Mouse (Mus musculus) MEL (cell line): ENCODE measurements around the gene Ryr2. TPM values are rescaled to one million over a fixed set of nuclear protein-coding genes. Genes with fewer than 3 reads are reported as not detected.

Experiments used
- DNase-seq: peaks from one replicate; pipeline ENCODE4 v3.0.0; 2011; ENCODE audit warnings: low read depth, low spot score
- H3K27ac ChIP-seq: 2 replicates; pipeline ENCODE4 v1.5.1; 2012; ENCODE audit warnings: low read depth, mild to moderate bottlenecking, control low read depth, low read length, moderate library complexity; ENCODE audit not compliant: control insufficient read depth
- H3K27me3 ChIP-seq, 2 experiments: fragments of 150-350 bp in 1 of 2; sonication (generic) in 1 of 2; 2 replicates each; pipeline ENCODE4 v1.6.1; 2012; ENCODE audit warnings: low read length in 2 of 2, mild to moderate bottlenecking in 2 of 2, improper control_type of control experiment in 1 of 2, moderate library complexity in 1 of 2; ENCODE audit not compliant: insufficient read depth in 2 of 2, control insufficient read depth in 1 of 2
- H3K36me3 ChIP-seq, 2 experiments: 2 replicates each; pipeline ENCODE4 v1.6.1; 2012 to 2014; ENCODE audit warnings: low read length in 2 of 2, improper control_type of control experiment in 1 of 2, inconsistent platforms in 1 of 2, mild to moderate bottlenecking in 1 of 2; ENCODE audit not compliant: insufficient read depth in 2 of 2, control insufficient read depth in 1 of 2
- H3K4me1 ChIP-seq, 2 experiments: fragments of 150-350 bp in 1 of 2; sonication (generic) in 1 of 2; 2 replicates each; pipeline ENCODE4 v1.6.1; 2012; ENCODE audit warnings: low read length in 2 of 2, improper control_type of control experiment in 1 of 2, mild to moderate bottlenecking in 1 of 2; ENCODE audit not compliant: insufficient read depth in 2 of 2, control insufficient read depth in 1 of 2
- H3K4me3 ChIP-seq, 2 experiments: fragments of 150-350 bp in 1 of 2; sonication (generic) in 1 of 2; 2 replicates each; pipeline ENCODE4 v1.5.1; 2012; ENCODE audit warnings: low read depth in 2 of 2, low read length in 2 of 2, mild to moderate bottlenecking in 2 of 2, moderate library complexity in 2 of 2, control low read depth in 1 of 2, improper control_type of control experiment in 1 of 2; ENCODE audit not compliant: control insufficient read depth in 1 of 2, insufficient read depth in 1 of 2
- H3K79me2 ChIP-seq: 2 replicates; pipeline ENCODE4 v1.6.1; 2012; ENCODE audit warnings: mild to moderate bottlenecking, low read length, moderate library complexity; ENCODE audit not compliant: control insufficient read depth, poor library complexity, insufficient read depth
- H3K9ac ChIP-seq: 2 replicates; pipeline ENCODE4 v1.6.1; 2012; ENCODE audit warnings: low read depth, mild to moderate bottlenecking, control low read depth, low read length, moderate library complexity; ENCODE audit not compliant: control insufficient read depth, poor library complexity, severe bottlenecking
- H3K9me3 ChIP-seq: fragments of 150-350 bp; sonication (generic); replicated peaks from 2 replicates; pipeline ENCODE4 v1.6.1; 2012; ENCODE audit warnings: mild to moderate bottlenecking, low read length, improper control_type of control experiment, moderate library complexity; ENCODE audit not compliant: insufficient read depth
- BHLHE40 ChIP-seq: IDR thresholded peaks from 2 replicates; pipeline ENCODE4 v1.6.1; 2012; ENCODE audit warnings: low read depth, mild to moderate bottlenecking, inconsistent platforms, low read length, improper control_type of control experiment, borderline replicate concordance
- CHD1 ChIP-seq: IDR thresholded peaks from 2 replicates; pipeline ENCODE4 v1.6.1; 2012; ENCODE audit warnings: low read depth, mild to moderate bottlenecking, inconsistent platforms, low read length, improper control_type of control experiment
- CHD2 ChIP-seq: IDR thresholded peaks from 2 replicates; pipeline ENCODE4 v1.6.1; 2011; ENCODE audit warnings: low read length, improper control_type of control experiment
- ETS1 ChIP-seq: IDR thresholded peaks from 2 replicates; pipeline ENCODE4 v1.6.1; 2012; ENCODE audit warnings: low read depth, mild to moderate bottlenecking, inconsistent platforms, low read length, improper control_type of control experiment, moderate library complexity
- HCFC1 ChIP-seq: IDR thresholded peaks from 2 replicates; pipeline ENCODE4 v1.6.1; 2012; ENCODE audit warnings: low read depth, mild to moderate bottlenecking, inconsistent platforms, low read length, improper control_type of control experiment, moderate library complexity
- JUND ChIP-seq: IDR thresholded peaks from 2 replicates; pipeline ENCODE4 v1.6.1; 2011; ENCODE audit warnings: low read depth, mild to moderate bottlenecking, improper control_type of control experiment, low read length
- KAT2A ChIP-seq: conservative IDR thresholded peaks from 2 replicates; pipeline ENCODE4 v1.6.1; 2012; ENCODE audit warnings: low read depth, low read length, improper control_type of control experiment, inconsistent platforms
- MEF2A ChIP-seq: IDR thresholded peaks from 2 replicates; pipeline ENCODE4 v1.6.1; 2014; ENCODE audit warnings: low read depth, mild to moderate bottlenecking, inconsistent platforms, low read length, improper control_type of control experiment; ENCODE audit not compliant: poor library complexity, insufficient replicate concordance, severe bottlenecking; ENCODE audit errors: extremely low read depth
- MXI1 ChIP-seq: IDR thresholded peaks from 2 replicates; pipeline ENCODE4 v1.6.1; 2011; ENCODE audit warnings: mild to moderate bottlenecking, low read depth, low read length, improper control_type of control experiment
- NRF1 ChIP-seq: IDR thresholded peaks from 2 replicates; pipeline ENCODE4 v1.6.1; 2014; ENCODE audit warnings: low read depth, mild to moderate bottlenecking, inconsistent platforms, low read length, improper control_type of control experiment, moderate library complexity; ENCODE audit not compliant: poor library complexity, insufficient read depth, severe bottlenecking
- POLR2A ChIP-seq, 2 experiments: IDR thresholded peaks; 2 replicates each; pipeline ENCODE4 v1.6.1; 2011 to 2012; ENCODE audit warnings: low read length in 2 of 2, mild to moderate bottlenecking in 2 of 2, control low read depth in 1 of 2, improper control_type of control experiment in 1 of 2, low read depth in 1 of 2, moderate library complexity in 1 of 2; ENCODE audit not compliant: control insufficient read depth in 1 of 2, insufficient read depth in 1 of 2, poor library complexity in 1 of 2
- RAD21 ChIP-seq: IDR thresholded peaks from 2 replicates; pipeline ENCODE4 v1.6.1; 2011; ENCODE audit warnings: mild to moderate bottlenecking, low read depth, low read length, improper control_type of control experiment
- SMC3 ChIP-seq: IDR thresholded peaks from 2 replicates; pipeline ENCODE4 v1.6.1; 2011; ENCODE audit warnings: low read depth, low read length, improper control_type of control experiment
- TAL1 ChIP-seq: IDR thresholded peaks from 2 replicates; pipeline ENCODE4 v1.6.1; 2012; ENCODE audit warnings: mild to moderate bottlenecking, inconsistent platforms, low read length, moderate library complexity, mixed read lengths
- USF2 ChIP-seq, 2 experiments: IDR thresholded peaks; 2 replicates each; pipeline ENCODE4 v1.6.1; 2011 to 2012; ENCODE audit warnings: improper control_type of control experiment in 2 of 2, low read length in 2 of 2, borderline replicate concordance in 1 of 2, inconsistent platforms in 1 of 2, low read depth in 1 of 2, mild to moderate bottlenecking in 1 of 2; ENCODE audit not compliant: insufficient read depth in 1 of 2
- ZKSCAN1 ChIP-seq: IDR thresholded peaks from 2 replicates; pipeline ENCODE4 v1.6.1; 2012; ENCODE audit warnings: low read depth, mild to moderate bottlenecking, inconsistent platforms, low read length, improper control_type of control experiment, moderate library complexity
- ZMIZ1 ChIP-seq: IDR thresholded peaks from 2 replicates; pipeline ENCODE4 v1.6.1; 2012; ENCODE audit warnings: low read depth, mild to moderate bottlenecking, inconsistent platforms, low read length, improper control_type of control experiment, moderate library complexity
- ZNF384 ChIP-seq: IDR thresholded peaks from 2 replicates; pipeline ENCODE4 v1.6.1; 2012; ENCODE audit warnings: low read depth, mild to moderate bottlenecking, inconsistent platforms, low read length, improper control_type of control experiment
- polyA plus RNA-seq, 2 experiments: library from polyadenylated mRNA; stranded (reverse) in 1 of 2; unstranded in 1 of 2; fragments of >175 nt in 1 of 2; fragments of >200 nt in 1 of 2; gene quantifications; 2 replicates each; pipeline versions ENCODE4 v1.2.1 to v1.2.4; 2012; ENCODE audit warnings: low replicate concordance in 2 of 2, low read depth in 1 of 2; ENCODE audit not compliant: insufficient read length in 2 of 2, insufficient read depth in 1 of 2, missing spikeins in 1 of 2
- total RNA-seq: library from RNA; depleted of rRNA; stranded (reverse); fragments of 300-350 nt; gene quantifications from 2 replicates; pipeline ENCODE4 v1.2.3, GENCODE M21; 2012

The Ryr2 gene
- total and polyA plus RNA-seq, 3 experiments: 0.04 TPM; not detected in 2

- Histone ChIP-seq H3K4me3 (no peak overlapping the region), H3K9me3 (no peaks in the 10 kb centered on the region), H3K27me3 (no peaks in the 10 kb centered on the region), H3K36me3 (no peaks in the 10 kb centered on the region), H3K27ac (no peak overlapping the region), H3K9ac (no peak overlapping the region), H3K4me1 (no peaks in the 10 kb centered on the region), H3K79me2 (no peaks in the 10 kb centered on the region)
- TF ChIP-seq ZKSCAN1 (no peak), CHD2 (no peak), BHLHE40 (no peak), KAT2A (no peak), ETS1 (no peak), NRF1 (no peak), ZMIZ1 (no peak), JUND (no peak), HCFC1 (no peak), SMC3 (no peak), POLR2A (IDR thresholded peaks at IDR 0.05; ENCODE audit: control insufficient read depth in 1 of 2, insufficient read depth in 1 of 2, low read depth in 1 of 2, low read length in 2 of 2, poor library complexity in 1 of 2) (no peak), CHD1 (no peak), MXI1 (no peak), TAL1 (no peak)
- no peak for DNase-seq
Measured at GRCm38 (mm10) chr13:11891739-11892138, 215.0 kb downstream of the Ryr2 start.

- DNase-seq: no peak
- Histone ChIP-seq H3K4me1 (no peaks in the 10 kb centered on the region), H3K36me3 (no peaks in the 10 kb centered on the region), H3K9ac (no peak overlapping the region), H3K4me3 (no peak overlapping the region), H3K27me3 (no peaks in the 10 kb centered on the region), H3K79me2 (no peaks in the 10 kb centered on the region), H3K9me3 (no peaks in the 10 kb centered on the region), H3K27ac (no peak overlapping the region)
- TF ChIP-seq ZKSCAN1: no peak
- TF ChIP-seq MEF2A: no peak
- no peak for TF ChIP-seq USF2 (IDR thresholded peaks at IDR 0.05; ENCODE audit: borderline replicate concordance in 1 of 2, insufficient read depth in 1 of 2, low read depth in 1 of 2, low read length in 2 of 2)
- TF ChIP-seq RAD21: no peak
- TF ChIP-seq CHD1: no peak
- TF ChIP-seq NRF1: no peak
- no peak for TF ChIP-seq SMC3
- no peak for TF ChIP-seq ZNF384
Measured at GRCm38 (mm10) chr13:11891115-11891514, 215.6 kb downstream of the Ryr2 start.
